Mouse (Mus musculus): ENCODE results near the gene Gm14409.
"Not testable (repeated sequence)": the region's sequence is repeated elsewhere in the genome, so short reads cannot be mapped to it uniquely, and the experiment has no call there.

DNA sequence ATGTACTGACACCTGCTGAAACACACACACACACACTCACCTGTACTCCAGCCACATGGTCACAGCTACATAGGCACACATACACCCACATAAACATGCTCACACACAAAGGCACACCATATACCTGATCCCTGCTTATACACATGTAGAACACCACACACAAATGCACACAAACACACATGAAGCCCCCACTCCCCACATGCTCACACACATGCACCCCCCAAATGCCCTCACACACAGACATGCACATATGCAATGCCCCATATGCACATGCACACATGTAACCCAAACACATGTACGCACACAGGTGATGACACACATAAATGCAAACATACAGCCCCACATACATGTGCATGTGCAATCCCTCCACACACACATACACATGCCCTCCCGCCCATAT, 38.1 kb upstream of the Gm14409 start:
- TF ChIP-seq CHD1 (IDR thresholded peaks at IDR 0.05; ENCODE audit: low read depth, low read length); CTCF (conservative IDR thresholded peaks at IDR 0.05 in 1 of 2, IDR thresholded peaks at IDR 0.05 in 1 of 2; ENCODE audit: low read depth in 2 of 2, low read length in 2 of 2); USF2 (conservative IDR thresholded peaks at IDR 0.05; ENCODE audit: low read depth, low read length); MYC (IDR thresholded peaks at IDR 0.05; ENCODE audit: low read depth, low read length): not testable (repeated sequence)

Measured in CH12.LX (cell line).